Mouse (Mus musculus) neutrophil, adult 5-6 weeks (primary cell): ENCODE data around the gene Hpf1. TPM values are rescaled to one million over a fixed set of nuclear protein-coding genes. Genes with fewer than 3 reads are reported as not detected.

Experiments
- total RNA-seq: library from RNA; stranded (forward); fragments of 200-1000 nt; gene quantifications from 2 replicates; pipeline ENCODE4 v1.2.3, GENCODE M21; 2017

The Hpf1 gene
- total RNA-seq, 1 experiment from 2014 or later: 34.4 TPM

Other genes with a start within 250 kb of the Hpf1 start
- 48.3 and 58.0 TPM in 2 replicates for gene Clcn3, start 92.9 kb downstream of the Hpf1 start, total RNA-seq
- gene Nek1, start 102.8 kb downstream of the Hpf1 start, total RNA-seq: 8.6 and 12.1 TPM in 2 replicates